Mouse (Mus musculus): ENCODE measurements around the gene I0C0044D17Rik. TPM values are rescaled to one million over a fixed set of nuclear protein-coding genes. Genes with fewer than 3 reads are reported as not detected.

Gene I0C0044D17Rik
- total and polyA plus RNA-seq, 3 experiments: not detected

DNA sequence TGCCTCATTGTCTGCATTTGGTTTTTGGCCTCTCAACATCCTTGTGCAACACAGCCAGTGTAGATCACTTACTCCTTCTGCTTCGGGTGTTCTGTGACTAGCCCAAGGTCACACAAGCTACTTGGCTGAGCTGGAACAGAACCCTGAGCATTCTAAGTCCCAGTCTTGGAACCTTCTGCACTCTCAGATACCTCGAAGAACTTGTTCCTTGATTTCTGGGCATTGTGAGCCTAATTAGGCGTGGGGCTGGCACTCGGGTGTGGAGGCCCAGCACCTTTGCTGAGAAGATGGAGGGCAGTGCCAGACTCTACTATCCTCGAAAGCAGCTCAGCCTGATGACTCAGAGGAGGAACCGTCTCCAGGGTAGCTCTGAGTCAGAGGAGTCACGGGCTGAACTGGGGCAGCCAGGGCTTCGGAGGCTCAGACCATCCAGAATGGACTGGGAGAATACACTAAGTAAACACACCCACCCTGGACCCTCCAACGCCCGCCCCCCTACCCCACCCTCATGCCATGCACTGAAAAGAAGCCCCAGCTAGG is 4.4 kb downstream of the I0C0044D17Rik start:
- TF ChIP-seq POLR2AphosphoS5 (IDR thresholded peaks at IDR 0.05; ENCODE audit: insufficient replicate concordance, low read depth, low read length) (no peak), GATA2 (IDR thresholded peaks at IDR 0.05; ENCODE audit: borderline replicate concordance, low read depth, low read length) (no peak), GATA1 (IDR thresholded peaks at IDR 0.05; ENCODE audit: borderline replicate concordance, low read length) (no peak), CTCF (IDR thresholded peaks at IDR 0.05; ENCODE audit: low read depth, low read length) (no peak), TAL1 (conservative IDR thresholded peaks at IDR 0.05; ENCODE audit: low read depth, low read length) (no peak)
- H3K4me3 ChIP-seq (ENCODE audit: low read depth, low read length): no peak overlapping the region
- no peaks in the 10 kb centered on the region for H3K27me3 ChIP-seq (ENCODE audit: insufficient read depth, low read length)
- H3K36me3 ChIP-seq (replicated peaks): no peaks in the 10 kb centered on the region
- peaks cover 67% of the 10 kb centered on the region for H3K9me3 ChIP-seq (replicated peaks)
- ATAC-seq (ENCODE audit: extremely low read depth, insufficient number of reproducible peaks, low FRiP score, poor library complexity, severe bottlenecking) (no peak), DNase-seq (ENCODE audit: low spot score) (no peak)
- H3K4me1 ChIP-seq (ENCODE audit: insufficient read depth, low read depth, low read length): no peaks in the 10 kb centered on the region

DNA sequence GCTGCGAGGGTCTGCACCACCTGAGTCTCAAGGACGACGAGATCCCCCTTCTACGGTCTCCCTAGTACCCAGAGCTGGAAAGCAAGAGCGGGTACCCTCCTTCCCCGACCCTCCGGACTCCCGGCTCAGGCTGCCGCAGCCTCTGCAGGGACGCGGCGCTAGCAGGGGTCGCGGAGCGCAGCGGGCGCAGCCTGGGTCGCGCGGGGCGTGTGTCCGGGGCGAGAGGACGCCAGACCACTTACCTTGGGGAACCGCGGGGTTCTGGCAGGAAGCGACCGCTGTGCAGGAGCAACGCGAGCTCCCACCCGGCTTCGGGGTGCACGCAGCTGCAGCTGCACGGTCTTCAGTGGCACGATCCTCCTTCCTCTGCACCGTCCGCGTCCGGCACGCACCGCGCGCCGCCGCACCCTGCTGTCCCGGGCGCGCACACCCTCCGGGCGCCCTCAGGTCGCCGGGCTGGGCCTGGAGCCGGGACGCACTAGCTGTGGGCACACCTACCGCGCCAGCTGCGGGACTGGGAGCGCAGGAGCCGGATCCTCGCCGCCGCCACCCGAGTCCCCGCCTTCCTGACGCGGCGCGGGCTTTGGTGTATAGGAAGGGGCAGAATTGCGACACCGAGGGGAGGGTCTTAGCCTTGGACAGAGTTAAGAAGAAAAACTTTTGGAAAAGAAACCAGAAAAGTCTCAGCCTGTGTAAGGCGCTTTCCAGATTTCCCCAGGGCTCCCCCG is 6.3 kb downstream of the I0C0044D17Rik start, which contains the start of gene Kank4:
Gene Kank4 (minus strand): TSS at position 354 of the 728 bp plus-strand sequence.
- Histone ChIP-seq H3K36me3 (replicated peaks) (no peaks in the 10 kb centered on the region), H3K27me3 (ENCODE audit: insufficient read depth, low read length) (no peaks in the 10 kb centered on the region), H3K9me3 (replicated peaks) (peaks cover 66% of the 10 kb centered on the region), H3K4me1 (ENCODE audit: insufficient read depth, low read depth, low read length) (no peaks in the 10 kb centered on the region), H3K4me3 (ENCODE audit: low read depth, low read length) (peak within 1 kb of the TSS; percentile 30; the same call in 1 of the 2 replicates)
- DNase-seq (ENCODE audit: low spot score) (no peak), ATAC-seq (ENCODE audit: extremely low read depth, insufficient number of reproducible peaks, low FRiP score, poor library complexity, severe bottlenecking) (no peak)
- no peak for TF ChIP-seq GATA1 (IDR thresholded peaks at IDR 0.05; ENCODE audit: borderline replicate concordance, low read length)
- TF ChIP-seq GATA2 (IDR thresholded peaks at IDR 0.05; ENCODE audit: borderline replicate concordance, low read depth, low read length): no peak
- no peak for TF ChIP-seq POLR2AphosphoS5 (IDR thresholded peaks at IDR 0.05; ENCODE audit: insufficient replicate concordance, low read depth, low read length)
- no peak for TF ChIP-seq CTCF (IDR thresholded peaks at IDR 0.05; ENCODE audit: low read depth, low read length)
- TF ChIP-seq TAL1 (conservative IDR thresholded peaks at IDR 0.05; ENCODE audit: low read depth, low read length): no peak

DNA sequence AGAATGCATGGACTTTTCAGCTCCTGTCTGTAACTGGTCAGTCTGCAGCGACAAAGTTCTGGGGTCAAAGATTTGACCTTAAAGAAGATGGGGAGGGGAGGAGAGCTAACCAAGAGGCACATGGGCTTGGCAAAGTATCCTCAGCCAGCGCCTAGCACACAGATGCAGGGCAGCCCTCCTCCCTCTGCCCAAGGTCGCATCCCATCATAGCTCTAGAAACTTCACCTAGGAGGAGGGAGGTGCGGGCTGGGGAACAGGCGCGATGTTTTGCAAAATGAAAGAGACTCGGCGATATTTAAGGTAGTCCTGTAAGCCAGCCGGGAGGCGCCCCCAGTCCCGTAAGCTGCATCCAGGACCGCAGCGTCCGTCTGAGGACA is 6.8 kb downstream of the I0C0044D17Rik start:
- Histone ChIP-seq H3K27me3 (ENCODE audit: insufficient read depth, low read length) (no peaks in the 10 kb centered on the region), H3K4me1 (ENCODE audit: insufficient read depth, low read depth, low read length) (no peaks in the 10 kb centered on the region), H3K4me3 (ENCODE audit: low read depth, low read length) (no peak overlapping the region; the same call in 1 of the 2 replicates), H3K36me3 (replicated peaks) (no peaks in the 10 kb centered on the region), H3K9me3 (replicated peaks) (peaks cover 71% of the 10 kb centered on the region)
- DNase-seq (ENCODE audit: low spot score) (no peak), ATAC-seq (ENCODE audit: extremely low read depth, insufficient number of reproducible peaks, low FRiP score, poor library complexity, severe bottlenecking) (no peak)
- TF ChIP-seq CTCF (IDR thresholded peaks at IDR 0.05; ENCODE audit: low read depth, low read length): no peak
- no peak for TF ChIP-seq POLR2AphosphoS5 (IDR thresholded peaks at IDR 0.05; ENCODE audit: insufficient replicate concordance, low read depth, low read length)
- TF ChIP-seq GATA1 (IDR thresholded peaks at IDR 0.05; ENCODE audit: borderline replicate concordance, low read length): no peak
- no peak for TF ChIP-seq TAL1 (conservative IDR thresholded peaks at IDR 0.05; ENCODE audit: low read depth, low read length)
- TF ChIP-seq GATA2 (IDR thresholded peaks at IDR 0.05; ENCODE audit: borderline replicate concordance, low read depth, low read length): no peak

DNA sequence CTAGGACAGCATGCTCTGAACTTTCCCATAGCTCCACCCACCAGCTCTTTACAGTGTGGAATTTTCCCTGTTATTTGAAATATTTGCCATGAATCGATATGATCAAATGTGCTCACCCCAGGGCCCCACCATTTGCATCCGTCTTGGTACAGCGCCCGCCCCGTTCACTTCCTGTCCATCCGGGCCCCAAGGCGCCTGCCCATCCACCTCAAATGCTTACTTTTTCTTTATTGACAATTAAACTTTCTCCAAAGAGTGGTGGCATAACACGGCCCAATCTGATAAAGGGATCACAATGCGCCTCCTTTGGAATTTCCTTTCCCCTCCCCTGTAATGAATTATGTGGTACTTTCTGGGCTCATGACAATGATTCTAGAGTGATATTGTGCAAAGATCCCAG is 17.3 kb downstream of the I0C0044D17Rik start:
- no peak for ATAC-seq (ENCODE audit: extremely low read depth, insufficient number of reproducible peaks, low FRiP score, poor library complexity, severe bottlenecking)
- Histone ChIP-seq H3K9me3 (replicated peaks) (peaks cover 74% of the 10 kb centered on the region), H3K36me3 (replicated peaks) (no peaks in the 10 kb centered on the region), H3K4me1 (ENCODE audit: insufficient read depth, low read depth, low read length) (no peaks in the 10 kb centered on the region), H3K27me3 (ENCODE audit: insufficient read depth, low read length) (no peaks in the 10 kb centered on the region), H3K4me3 (ENCODE audit: low read depth, low read length) (no peak overlapping the region)
- DNase-seq (ENCODE audit: low spot score): no peak
- TF ChIP-seq POLR2AphosphoS5 (IDR thresholded peaks at IDR 0.05; ENCODE audit: insufficient replicate concordance, low read depth, low read length): no peak
- TF ChIP-seq GATA1 (IDR thresholded peaks at IDR 0.05; ENCODE audit: borderline replicate concordance, low read length): no peak
- TF ChIP-seq TAL1 (conservative IDR thresholded peaks at IDR 0.05; ENCODE audit: low read depth, low read length): no peak
- no peak for TF ChIP-seq GATA2 (IDR thresholded peaks at IDR 0.05; ENCODE audit: borderline replicate concordance, low read depth, low read length)
- no peak for TF ChIP-seq CTCF (IDR thresholded peaks at IDR 0.05; ENCODE audit: low read depth, low read length)

DNA sequence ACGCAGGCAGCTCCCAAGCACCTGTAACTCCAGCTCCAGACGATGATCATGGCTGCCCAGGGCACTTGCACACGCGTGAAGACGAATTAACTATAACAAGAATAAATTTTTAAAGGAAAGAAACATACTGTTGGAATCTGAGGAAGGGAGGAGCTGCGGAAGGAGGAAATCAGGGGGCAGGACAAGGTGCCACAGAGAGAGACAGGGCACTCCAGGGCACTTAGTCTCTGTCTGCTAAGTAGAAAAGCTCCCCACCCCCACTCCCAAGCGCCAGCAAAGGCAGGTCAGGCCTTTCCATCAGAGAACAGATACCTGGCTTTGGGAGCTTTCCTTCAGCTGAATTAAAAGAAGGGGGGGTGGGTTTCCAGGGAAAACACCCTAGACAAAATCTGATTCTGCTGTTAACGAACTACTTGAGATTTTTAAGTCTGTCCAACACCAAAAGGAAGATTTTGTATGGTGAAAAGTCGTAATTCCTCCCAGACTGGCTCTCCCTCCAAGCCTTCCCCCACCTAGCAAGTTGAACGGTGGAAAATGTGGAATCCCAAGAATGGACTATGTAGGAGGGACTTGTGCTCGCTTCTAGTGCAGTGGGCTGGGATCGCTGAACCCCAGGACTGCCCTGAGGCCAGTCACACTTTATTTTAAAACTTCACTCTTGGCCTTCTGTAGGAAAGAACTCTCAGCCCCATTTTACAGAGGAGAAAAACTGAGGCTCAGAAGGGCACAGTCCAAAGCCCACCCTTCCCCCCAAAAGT is 18.2 kb downstream of the I0C0044D17Rik start:
- no peak for TF ChIP-seq POLR2AphosphoS5 (IDR thresholded peaks at IDR 0.05; ENCODE audit: insufficient replicate concordance, low read depth, low read length)
- no peak for TF ChIP-seq GATA1 (IDR thresholded peaks at IDR 0.05; ENCODE audit: borderline replicate concordance, low read length)
- ATAC-seq (ENCODE audit: extremely low read depth, insufficient number of reproducible peaks, low FRiP score, poor library complexity, severe bottlenecking) (no peak), DNase-seq (ENCODE audit: low spot score) (no peak)
- H3K4me3 ChIP-seq (ENCODE audit: low read depth, low read length): no peak overlapping the region
- peaks cover 74% of the 10 kb centered on the region for H3K9me3 ChIP-seq (replicated peaks)
- H3K27me3 ChIP-seq (ENCODE audit: insufficient read depth, low read length): no peaks in the 10 kb centered on the region
- no peaks in the 10 kb centered on the region for H3K36me3 ChIP-seq (replicated peaks)
- H3K4me1 ChIP-seq (ENCODE audit: insufficient read depth, low read depth, low read length): no peaks in the 10 kb centered on the region

DNA sequence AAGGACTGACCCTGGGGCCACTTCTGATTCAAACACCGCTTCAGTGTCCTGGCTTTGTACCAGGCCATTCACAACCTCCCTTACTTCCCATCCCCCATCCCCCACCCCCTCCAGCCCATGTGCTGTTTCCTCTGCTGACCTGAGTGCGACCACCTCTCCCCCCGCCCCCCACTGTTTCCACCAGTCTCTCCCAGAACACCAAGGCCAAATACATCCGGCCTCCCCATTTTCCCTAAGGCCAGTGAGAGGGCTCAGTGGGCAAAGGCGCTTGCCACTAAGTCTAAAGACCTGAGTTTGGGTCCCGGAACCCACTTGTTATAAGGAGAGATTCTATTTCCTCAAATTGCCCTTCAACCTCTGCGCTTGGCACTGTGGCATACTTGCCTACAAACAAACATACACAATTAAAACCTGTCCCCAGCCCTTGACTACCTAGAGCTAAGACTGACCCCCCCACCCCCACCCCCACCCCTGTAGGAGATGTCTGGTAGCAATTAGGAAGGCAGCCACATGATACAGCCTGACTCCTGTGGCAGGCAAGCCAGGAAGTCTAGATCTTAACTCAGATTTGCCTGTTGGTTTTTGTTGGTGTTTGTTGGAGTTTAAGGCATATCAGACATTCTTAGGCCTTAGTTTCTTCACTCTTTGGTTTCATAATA is 19.0 kb downstream of the I0C0044D17Rik start:
- Histone ChIP-seq H3K9me3 (replicated peaks) (peaks cover 79% of the 10 kb centered on the region), H3K4me3 (ENCODE audit: low read depth, low read length) (no peak overlapping the region), H3K36me3 (replicated peaks) (no peaks in the 10 kb centered on the region), H3K27me3 (ENCODE audit: insufficient read depth, low read length) (no peaks in the 10 kb centered on the region), H3K4me1 (ENCODE audit: insufficient read depth, low read depth, low read length) (no peaks in the 10 kb centered on the region)
- ATAC-seq (ENCODE audit: extremely low read depth, insufficient number of reproducible peaks, low FRiP score, poor library complexity, severe bottlenecking) (no peak), DNase-seq (ENCODE audit: low spot score) (no peak)
- TF ChIP-seq POLR2AphosphoS5 (IDR thresholded peaks at IDR 0.05; ENCODE audit: insufficient replicate concordance, low read depth, low read length) (no peak), CTCF (IDR thresholded peaks at IDR 0.05; ENCODE audit: low read depth, low read length) (no peak), TAL1 (conservative IDR thresholded peaks at IDR 0.05; ENCODE audit: low read depth, low read length) (no peak), GATA1 (IDR thresholded peaks at IDR 0.05; ENCODE audit: borderline replicate concordance, low read length) (no peak), GATA2 (IDR thresholded peaks at IDR 0.05; ENCODE audit: borderline replicate concordance, low read depth, low read length) (no peak)
